Mouse (Mus musculus): ENCODE data around the gene Zbtb40.

DNA sequence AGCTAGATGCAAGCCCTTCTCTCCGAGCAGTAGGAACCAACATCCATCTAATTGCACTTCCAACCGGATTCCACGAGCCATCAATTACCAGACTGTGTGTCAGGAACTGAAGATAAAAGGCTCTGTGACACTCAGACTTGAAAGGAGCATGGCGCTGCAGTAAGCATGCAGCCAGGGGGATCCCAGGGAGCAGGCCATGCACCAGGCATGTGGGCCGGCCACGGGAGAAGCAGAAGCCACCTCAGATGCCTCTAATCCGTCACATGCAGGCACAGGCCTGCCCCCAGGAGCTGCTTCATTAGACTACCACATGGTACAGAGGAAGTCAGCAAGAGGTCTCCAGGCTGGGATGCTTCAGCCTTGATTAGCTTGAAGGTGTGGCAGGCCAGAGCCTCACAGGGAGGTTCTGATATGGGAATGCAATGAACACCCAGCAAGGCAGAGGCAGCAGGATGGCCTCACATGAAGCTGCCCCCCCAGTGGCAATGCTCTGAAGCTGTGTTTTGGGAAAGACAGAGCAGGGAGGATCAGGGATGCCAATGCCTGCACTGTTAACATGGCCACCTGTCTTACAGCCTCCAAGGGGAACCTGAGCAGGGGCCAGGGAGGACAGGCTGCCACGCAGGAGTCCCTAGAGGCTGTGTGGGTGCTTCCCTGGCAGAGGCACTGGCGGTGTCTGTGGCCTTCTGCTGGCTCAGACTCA lies 66.5 kb downstream of the Zbtb40 start:
- TF ChIP-seq MXI1 (IDR thresholded peaks at IDR 0.05; ENCODE audit: low read depth, low read length), result no peak
- TF ChIP-seq CTCF (conservative IDR thresholded peaks at IDR 0.05 in 1 of 2, IDR thresholded peaks at IDR 0.05 in 1 of 2; ENCODE audit: low read depth in 2 of 2, low read length in 2 of 2), result no peak
- no peak for TF ChIP-seq USF2 (conservative IDR thresholded peaks at IDR 0.05; ENCODE audit: low read depth, low read length)
- TF ChIP-seq ZC3H11A (IDR thresholded peaks at IDR 0.05; ENCODE audit: low read depth, low read length), result no peak

Data from CH12.LX (cell line).